Mouse (Mus musculus) embryonic fibroblast, embryonic 13.5 days (primary cell): ENCODE measurements around the gene Gm45753.

ENCODE experiments used
- CTCF ChIP-seq: IDR thresholded peaks from 2 replicates; pipeline ENCODE4 v1.5.1; 2011; ENCODE audit warnings: mild to moderate bottlenecking, control low read depth, low read length, moderate library complexity, borderline replicate concordance; ENCODE audit not compliant: insufficient read depth
- POLR2A ChIP-seq: IDR thresholded peaks from 2 replicates; pipeline ENCODE4 v1.6.1; 2011; ENCODE audit warnings: low read depth, mild to moderate bottlenecking, control low read depth, low read length, moderate library complexity

DNA sequence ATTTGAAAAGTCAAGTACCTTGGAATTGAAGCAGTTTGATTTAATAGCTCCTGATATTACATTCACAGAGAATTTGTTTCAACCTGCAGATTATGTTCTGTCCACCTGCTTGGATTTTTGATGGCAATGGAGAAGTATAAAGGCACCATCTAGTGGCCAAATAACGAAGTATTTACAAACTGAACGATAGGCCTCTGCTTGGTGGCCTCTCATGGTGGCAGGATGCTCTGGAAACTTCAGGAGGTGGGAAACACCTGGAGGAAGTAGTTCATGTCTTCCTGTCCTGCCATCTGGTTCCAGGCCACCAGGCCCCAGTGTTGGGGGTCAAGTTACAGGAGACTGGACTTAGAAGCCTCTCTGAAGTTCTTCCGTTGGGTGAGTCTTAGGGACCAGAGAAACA, 70.0 kb downstream of the Gm45753 start:
- TF ChIP-seq POLR2A (no peak), CTCF (no peak)
